Mouse (Mus musculus) forebrain, embryonic 13.5 days (tissue): ENCODE results near the gene Trim17. TPM values are rescaled to one million over a fixed set of nuclear protein-coding genes. Genes with fewer than 3 reads are reported as not detected.

Source experiments
- ATAC-seq: fragments of 200-750 bp; cut with Nextera tagmentation; 2 replicates; pipeline ENCODE4 v1.8.0; 2017
- H3K27ac ChIP-seq: fragments of 300-500 bp; sonication (generic); 2 replicates; pipeline ENCODE4 v1.5.1; 2015; ENCODE audit warnings: inconsistent platforms, mild to moderate bottlenecking, moderate library complexity
- H3K27me3 ChIP-seq: fragments of 300-500 bp; sonication (generic); 2 replicates; pipeline ENCODE4 v1.6.1; 2015; ENCODE audit warnings: mild to moderate bottlenecking, inconsistent platforms
- H3K36me3 ChIP-seq: fragments of 300-500 bp; sonication (generic); 2 replicates; pipeline ENCODE4 v1.6.1; 2015; ENCODE audit warnings: mild to moderate bottlenecking, inconsistent platforms; ENCODE audit not compliant: poor library complexity, severe bottlenecking
- H3K4me1 ChIP-seq: fragments of 300-500 bp; sonication (generic); 2 replicates; pipeline ENCODE4 v1.6.1; 2015; ENCODE audit warnings: inconsistent platforms
- H3K4me2 ChIP-seq: fragments of 300-500 bp; sonication (generic); 2 replicates; pipeline ENCODE4 v1.6.1; 2015; ENCODE audit warnings: inconsistent platforms, mild to moderate bottlenecking, moderate library complexity
- H3K4me3 ChIP-seq: fragments of 300-500 bp; sonication (generic); 2 replicates; pipeline ENCODE4 v1.5.1; 2015; ENCODE audit warnings: mild to moderate bottlenecking, inconsistent platforms
- H3K9ac ChIP-seq: fragments of 300-500 bp; sonication (generic); 2 replicates; pipeline ENCODE4 v1.6.1; 2015; ENCODE audit warnings: mild to moderate bottlenecking, inconsistent platforms
- H3K9me3 ChIP-seq: fragments of 300-500 bp; sonication (generic); replicated peaks from 2 replicates; pipeline ENCODE4 v1.6.1; 2016; ENCODE audit warnings: inconsistent platforms
- WGBS: fragments of 180-500 bp; shearing (Covaris S2); methylation state at CpG from one replicate; pipeline ENCODE4 v1.1.7; 2015; 5-methylcytosine and 5-hydroxymethylcytosine counted together
- polyA plus RNA-seq: library from polyadenylated mRNA; unstranded; fragments of >200 nt; fragmentation: Nextera tagmentation; extraction: Ambion mirVana; gene quantifications from 2 replicates; pipeline ENCODE4 v1.2.1, GENCODE M21; 2015

Gene Trim17
- polyA plus RNA-seq, 1 experiment from 2014 or later: 0.96 TPM

DNA sequence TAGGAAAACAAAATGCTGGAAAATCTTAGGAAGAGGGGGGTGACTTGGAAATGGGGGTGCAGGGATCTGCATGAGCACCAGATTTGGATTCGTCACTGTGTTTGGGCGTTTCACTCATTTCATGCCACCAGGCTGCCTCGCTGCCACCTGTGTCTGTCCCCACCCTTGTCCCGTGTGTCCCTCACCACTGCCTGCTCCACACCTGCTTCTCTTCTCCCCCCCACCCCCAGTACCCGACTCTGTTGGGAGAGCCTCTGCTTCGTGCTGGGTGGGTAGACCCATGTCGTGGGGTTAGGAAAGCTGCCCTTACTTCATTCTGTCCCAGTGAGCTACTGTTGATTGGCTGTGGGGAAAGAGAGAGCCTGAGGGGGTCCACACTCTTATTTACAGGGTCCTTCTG, 30.2 kb downstream of the Trim17 start:
- H3K9ac ChIP-seq: no peak overlapping the region; the same call in 1 of the 2 replicates
- 91% methylated on average over 7 of the region's 7 CpGs for WGBS
- no peak for ATAC-seq
- no peaks in the 10 kb centered on the region for H3K27me3 ChIP-seq
- no peaks in the 10 kb centered on the region for H3K9me3 ChIP-seq
- no peak overlapping the region for H3K4me3 ChIP-seq
- peaks cover 76% of the 10 kb centered on the region for H3K36me3 ChIP-seq
- no peak overlapping the region for H3K4me2 ChIP-seq
- H3K4me1 ChIP-seq: peaks cover 20% of the 10 kb centered on the region
- H3K27ac ChIP-seq: no peak overlapping the region

DNA sequence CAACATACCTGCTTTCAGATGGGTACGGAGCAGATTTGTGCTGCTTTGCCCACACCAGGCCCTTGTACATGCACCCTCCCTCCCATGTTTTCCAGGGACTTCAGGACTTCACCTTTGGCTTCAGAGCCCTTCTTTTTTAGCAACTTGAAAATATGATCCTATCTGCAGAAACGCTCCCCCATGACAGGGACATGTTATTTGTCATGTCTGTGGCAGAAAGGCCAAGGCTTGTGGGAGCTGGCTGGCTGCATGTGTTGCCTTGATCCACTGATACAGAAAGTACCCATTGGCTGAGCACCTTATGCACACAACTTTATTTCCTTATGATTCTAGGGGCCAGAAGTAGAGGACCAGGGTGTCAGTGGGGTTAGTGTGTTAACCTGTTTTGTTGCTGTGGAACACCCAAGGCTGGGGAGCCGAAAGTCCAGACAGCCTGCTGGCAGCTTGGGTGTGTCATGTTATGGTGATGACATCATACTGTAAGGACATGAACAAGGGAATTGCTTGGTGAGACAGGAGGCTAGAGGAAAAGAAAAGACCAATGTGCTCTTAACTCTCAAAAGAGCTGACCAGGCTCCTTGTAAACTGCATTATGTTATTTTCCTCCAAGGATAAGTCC, 30.9 kb downstream of the Trim17 start:
- Histone ChIP-seq H3K9me3 (no peaks in the 10 kb centered on the region), H3K36me3 (peaks cover 83% of the 10 kb centered on the region), H3K4me3 (no peak overlapping the region), H3K4me2 (no peak overlapping the region), H3K27me3 (no peaks in the 10 kb centered on the region), H3K27ac (no peak overlapping the region), H3K9ac (no peak overlapping the region), H3K4me1 (peaks cover 13% of the 10 kb centered on the region)
- ATAC-seq: no peak
- WGBS: 94% methylated on average over 3 of the region's 3 CpGs

DNA sequence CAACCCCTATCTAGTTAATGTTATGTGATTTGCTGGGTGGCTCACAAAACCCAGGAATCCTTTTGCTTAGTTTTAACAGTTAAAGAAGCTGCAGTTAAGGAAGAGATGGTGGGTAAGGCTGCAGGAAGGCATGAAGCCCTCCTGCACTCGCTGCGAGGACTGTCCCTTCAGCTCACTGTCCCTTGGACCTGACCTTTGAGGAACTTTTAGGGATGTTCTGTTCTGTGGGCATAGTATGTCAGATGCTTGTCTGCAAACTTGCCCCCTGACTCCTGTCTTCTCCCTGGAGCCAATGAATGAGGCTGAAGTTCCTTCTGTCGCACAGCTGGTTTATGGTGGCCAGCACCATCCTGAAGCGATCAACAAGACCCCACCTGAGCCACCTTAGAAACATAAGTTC, 34.7 kb downstream of the Trim17 start:
- peaks cover 73% of the 10 kb centered on the region for H3K36me3 ChIP-seq
- no peak overlapping the region for H3K4me3 ChIP-seq
- 95% methylated on average over 4 of the region's 4 CpGs for WGBS
- H3K4me2 ChIP-seq: no peak overlapping the region
- no peak overlapping the region for H3K27ac ChIP-seq
- no peak overlapping the region for H3K9ac ChIP-seq
- no peaks in the 10 kb centered on the region; the same call in 1 of the 2 replicates for H3K4me1 ChIP-seq
- ATAC-seq: no peak
- no peaks in the 10 kb centered on the region for H3K9me3 ChIP-seq
- H3K27me3 ChIP-seq: peaks cover 11% of the 10 kb centered on the region

DNA sequence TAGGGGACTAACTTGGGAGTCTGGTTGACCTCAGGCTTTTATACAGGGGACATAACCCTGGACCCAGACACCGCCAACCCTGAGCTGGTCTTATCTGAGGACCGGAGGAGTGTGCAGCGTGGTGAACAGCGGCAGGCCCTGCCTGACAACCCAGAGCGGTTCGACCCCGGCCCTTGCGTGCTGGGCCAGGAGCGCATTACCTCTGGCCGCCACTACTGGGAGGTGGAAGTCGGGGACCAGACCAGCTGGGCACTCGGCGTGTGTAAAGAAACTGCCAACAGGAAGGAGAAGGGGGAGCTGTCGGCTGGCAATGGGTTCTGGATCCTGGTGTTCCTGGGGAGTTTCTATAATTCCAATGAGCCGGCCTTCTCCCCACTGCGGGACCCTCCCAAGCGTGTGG, 35.7 kb downstream of the Trim17 start:
- WGBS: 89% methylated on average over 17 of the region's 17 CpGs
- peaks cover 63% of the 10 kb centered on the region for H3K36me3 ChIP-seq
- no peak for ATAC-seq
- H3K27me3 ChIP-seq: peaks cover 17% of the 10 kb centered on the region
- no peak overlapping the region for H3K4me2 ChIP-seq
- no peaks in the 10 kb centered on the region for H3K9me3 ChIP-seq
- no peaks in the 10 kb centered on the region; the same call in 1 of the 2 replicates for H3K4me1 ChIP-seq
- H3K27ac ChIP-seq: no peak overlapping the region
- no peak overlapping the region for H3K9ac ChIP-seq
- no peak overlapping the region for H3K4me3 ChIP-seq

DNA sequence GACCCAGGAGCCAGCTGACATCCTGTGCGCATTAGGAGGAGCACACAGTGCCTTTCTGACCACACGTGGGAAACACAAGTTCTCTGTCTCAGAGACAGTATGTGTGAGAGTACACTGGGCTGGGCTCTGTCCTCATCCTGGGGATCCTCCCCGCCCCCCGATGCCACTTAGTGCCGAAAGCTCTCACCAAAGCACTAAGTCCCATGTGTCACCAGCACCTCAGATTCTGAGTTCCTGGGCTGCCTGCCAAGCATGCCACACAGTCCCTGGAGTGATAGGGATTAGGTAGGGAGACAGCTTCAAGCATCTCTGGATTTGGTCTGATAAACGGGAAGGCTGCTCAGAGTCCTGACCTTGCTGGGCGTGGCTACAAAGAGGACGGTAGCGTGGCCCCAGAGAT, 36.3 kb downstream of the Trim17 start:
- peaks cover 57% of the 10 kb centered on the region for H3K36me3 ChIP-seq
- no peak for ATAC-seq
- H3K27me3 ChIP-seq: peaks cover 24% of the 10 kb centered on the region
- no peak overlapping the region for H3K4me2 ChIP-seq
- no peaks in the 10 kb centered on the region for H3K9me3 ChIP-seq
- H3K9ac ChIP-seq: no peak overlapping the region
- 83% methylated on average over 9 of the region's 9 CpGs for WGBS
- H3K27ac ChIP-seq: no peak overlapping the region
- H3K4me1 ChIP-seq: no peaks in the 10 kb centered on the region; the same call in 1 of the 2 replicates
- H3K4me3 ChIP-seq: no peak overlapping the region

DNA sequence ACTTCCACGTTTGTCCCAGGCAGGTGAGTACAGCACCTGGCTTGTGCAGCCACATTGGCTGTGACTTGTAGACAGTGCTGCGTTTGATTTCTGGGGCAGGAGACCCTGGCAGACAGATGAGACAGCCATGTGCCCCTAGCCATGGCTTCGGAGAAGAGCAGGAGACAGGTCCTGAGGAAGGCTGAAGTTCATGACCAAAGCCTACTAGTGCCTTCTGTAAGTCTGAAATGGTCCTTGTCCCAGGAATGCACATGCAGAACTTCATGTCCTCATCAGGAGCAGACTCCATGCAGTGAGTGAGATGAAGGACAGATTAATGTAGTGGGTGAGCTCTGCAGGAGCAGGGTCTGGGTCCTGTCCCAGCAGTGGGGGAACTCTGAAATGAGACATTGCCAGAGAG, 37.4 kb downstream of the Trim17 start:
- 81% methylated on average over 3 of the region's 3 CpGs for WGBS
- no peaks in the 10 kb centered on the region for H3K9me3 ChIP-seq
- no peak for ATAC-seq
- H3K4me2 ChIP-seq: no peak overlapping the region
- peaks cover 46% of the 10 kb centered on the region for H3K36me3 ChIP-seq
- H3K27me3 ChIP-seq: peaks cover 27% of the 10 kb centered on the region
- no peaks in the 10 kb centered on the region; the same call in 1 of the 2 replicates for H3K4me1 ChIP-seq
- H3K4me3 ChIP-seq: no peak overlapping the region
- no peak overlapping the region for H3K27ac ChIP-seq
- H3K9ac ChIP-seq: no peak overlapping the region

DNA sequence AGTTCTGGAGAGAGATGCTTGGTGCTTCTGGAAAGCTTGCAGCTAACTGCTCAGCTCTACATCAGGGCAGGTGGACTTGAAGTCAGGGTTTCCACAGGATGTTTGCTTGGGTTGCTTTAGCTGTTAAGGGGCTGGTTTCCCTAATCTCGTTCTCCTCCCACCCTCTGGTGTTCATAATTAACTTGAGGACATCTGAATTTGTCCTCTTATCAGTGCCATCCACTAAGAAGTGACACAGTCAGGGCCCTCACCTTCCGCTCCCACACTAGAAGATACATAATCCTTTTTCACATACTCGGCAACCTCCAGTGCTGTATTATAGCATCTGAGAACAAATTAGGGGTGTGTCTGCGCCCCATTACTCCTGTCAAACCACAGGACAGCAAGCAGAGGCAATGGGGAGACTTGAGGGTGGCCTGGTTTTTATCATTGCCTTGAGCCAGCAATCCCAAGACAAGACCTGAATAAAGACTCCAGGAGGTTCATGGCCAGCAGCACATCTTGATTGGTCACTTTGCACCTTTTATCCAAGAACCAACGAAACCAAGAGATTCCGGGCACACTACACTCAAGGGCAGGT, 38.7 kb downstream of the Trim17 start:
- Histone ChIP-seq H3K36me3 (peaks cover 33% of the 10 kb centered on the region), H3K4me1 (no peaks in the 10 kb centered on the region; the same call in 1 of the 2 replicates), H3K9me3 (no peaks in the 10 kb centered on the region), H3K27ac (no peak overlapping the region), H3K27me3 (peaks cover 27% of the 10 kb centered on the region), H3K4me2 (no peak overlapping the region), H3K4me3 (no peak overlapping the region), H3K9ac (no peak overlapping the region)
- 82% methylated on average over 6 of the region's 6 CpGs for WGBS
- no peak for ATAC-seq

DNA sequence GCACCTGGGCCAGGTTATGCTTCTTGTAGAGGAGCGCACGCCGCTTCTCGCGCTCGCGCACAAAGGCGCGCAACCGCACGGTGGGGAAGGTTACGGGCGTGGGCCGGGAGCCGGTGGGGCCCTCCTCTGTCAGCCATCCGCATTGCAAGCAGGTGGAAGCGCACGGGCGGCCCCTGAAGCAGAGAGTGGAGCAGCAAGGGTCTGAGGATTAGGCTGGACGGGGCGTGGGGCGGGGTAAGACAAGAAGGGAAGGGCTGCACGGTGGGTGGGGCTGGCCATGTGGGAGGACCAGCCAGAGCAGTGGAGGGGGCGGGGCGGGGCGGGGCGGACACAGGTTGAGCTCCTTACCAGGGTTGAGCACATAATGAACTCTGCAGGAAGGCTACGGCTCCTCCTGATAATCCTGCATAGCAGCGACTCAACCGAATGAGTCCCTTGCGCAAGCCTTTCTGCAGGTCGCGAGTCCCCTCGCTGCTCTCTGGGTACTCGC, 39.9 kb downstream of the Trim17 start:
- H3K4me2 ChIP-seq: peak overlapping the region; percentile 65
- WGBS: under 1% methylated on average over 34 of the region's 35 CpGs
- H3K27me3 ChIP-seq: peaks cover 27% of the 10 kb centered on the region
- peaks cover 21% of the 10 kb centered on the region for H3K36me3 ChIP-seq
- H3K4me1 ChIP-seq: no peaks in the 10 kb centered on the region; the same call in 1 of the 2 replicates
- peak; percentile 69 for ATAC-seq
- H3K9ac ChIP-seq: peak overlapping the region; percentile 64
- H3K9me3 ChIP-seq: no peaks in the 10 kb centered on the region
- H3K4me3 ChIP-seq: peak overlapping the region; percentile 42
- H3K27ac ChIP-seq: no peak overlapping the region

DNA sequence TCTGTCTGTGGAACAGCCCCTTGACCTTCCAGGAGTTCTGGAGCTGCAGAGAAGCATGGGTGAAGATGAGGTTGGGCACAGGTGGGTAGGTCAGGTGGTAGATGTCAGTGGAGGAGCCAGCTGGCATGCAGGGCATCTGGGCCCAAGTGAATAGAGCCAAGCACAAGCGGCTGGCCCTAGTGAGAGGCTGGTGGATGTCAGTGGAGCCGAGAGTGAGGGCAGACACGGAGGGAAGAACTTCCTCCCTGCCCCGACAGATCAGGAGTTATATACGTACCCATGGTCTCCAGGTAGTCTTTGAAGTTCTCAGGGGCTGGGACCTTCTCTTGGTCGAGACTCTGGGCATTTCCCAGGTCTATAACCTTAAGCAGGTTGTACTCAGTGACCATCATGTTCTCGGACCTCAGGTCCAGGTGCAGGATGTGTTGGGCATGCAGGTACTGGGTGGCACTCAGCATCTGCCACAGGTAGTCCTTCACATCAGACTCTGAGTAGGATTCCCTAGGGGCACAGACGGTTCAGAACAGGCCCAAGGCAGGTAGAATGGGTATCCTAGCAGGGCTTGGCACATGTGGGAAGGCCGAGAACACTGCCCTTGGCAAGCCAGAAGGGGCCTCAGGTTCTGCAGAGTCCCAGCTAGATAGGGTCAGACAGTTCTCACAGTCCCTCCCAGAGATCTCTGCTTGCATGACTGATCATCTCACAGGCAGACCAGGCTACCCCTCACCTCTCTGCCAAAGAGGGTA, 40.7 kb downstream of the Trim17 start:
- Histone ChIP-seq H3K9ac (no peak overlapping the region), H3K4me1 (no peaks in the 10 kb centered on the region; the same call in 1 of the 2 replicates), H3K27me3 (peaks cover 27% of the 10 kb centered on the region), H3K4me3 (no peak overlapping the region), H3K36me3 (peaks cover 13% of the 10 kb centered on the region), H3K27ac (no peak overlapping the region), H3K4me2 (peak overlapping the region; percentile 65), H3K9me3 (no peaks in the 10 kb centered on the region)
- no peak for ATAC-seq
- 78% methylated on average over 9 of the region's 9 CpGs for WGBS

DNA sequence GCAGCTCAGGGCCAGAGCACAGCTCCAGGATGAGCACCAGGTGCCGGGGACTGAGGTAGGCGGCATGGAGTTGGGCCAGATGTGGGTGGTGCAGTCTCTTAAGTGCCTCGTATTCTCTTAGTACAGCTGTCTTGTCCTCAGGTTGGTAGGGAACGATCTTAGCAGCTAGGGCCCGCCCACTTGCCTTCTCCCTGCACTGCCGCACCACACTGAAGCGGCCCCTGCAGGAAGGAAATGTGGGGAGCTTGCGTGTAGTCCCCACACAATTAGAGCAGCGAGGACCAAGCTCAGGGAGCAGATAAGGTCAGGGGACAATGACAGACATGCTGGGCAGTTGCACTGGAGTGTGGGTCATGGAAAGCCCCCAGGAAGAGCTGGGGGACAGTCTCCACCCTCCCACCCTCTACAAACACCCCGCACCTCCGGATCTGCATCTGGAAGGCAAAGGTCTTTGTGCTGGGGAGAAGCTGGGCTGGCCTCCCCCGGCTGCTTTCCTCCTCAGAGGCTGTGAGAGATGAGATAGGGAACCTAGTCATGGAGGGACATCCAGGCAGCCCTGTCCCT, 41.4 kb downstream of the Trim17 start:
- H3K4me2 ChIP-seq: no peak overlapping the region
- no peak overlapping the region for H3K27ac ChIP-seq

DNA sequence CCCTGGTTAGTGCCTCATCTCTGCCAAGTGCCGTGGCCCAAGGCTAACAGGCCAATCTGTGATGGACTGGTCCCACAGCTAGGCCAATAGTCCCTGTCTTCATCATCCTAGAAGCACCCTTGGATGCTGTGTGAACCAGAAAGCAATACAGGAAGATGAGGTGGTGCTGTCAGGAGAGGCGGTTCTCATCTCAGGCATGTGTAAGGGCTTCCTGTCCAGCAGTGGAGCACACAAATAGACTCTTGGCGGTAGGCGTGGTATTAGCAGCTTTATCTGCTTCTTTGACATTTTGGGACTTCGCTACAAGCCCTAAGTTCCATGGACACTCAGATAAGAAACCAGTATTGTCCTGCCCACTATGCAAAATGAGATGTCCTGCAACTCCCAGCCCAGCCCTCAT, 43.1 kb downstream of the Trim17 start:
- ATAC-seq: no peak
- 82% methylated on average over 5 of the region's 5 CpGs for WGBS
- H3K4me1 ChIP-seq: no peaks in the 10 kb centered on the region; the same call in 1 of the 2 replicates
- H3K27ac ChIP-seq: no peak overlapping the region
- H3K4me3 ChIP-seq: no peak overlapping the region
- H3K27me3 ChIP-seq: peaks cover 27% of the 10 kb centered on the region
- no peak overlapping the region for H3K4me2 ChIP-seq
- no peak overlapping the region for H3K9ac ChIP-seq
- no peaks in the 10 kb centered on the region for H3K36me3 ChIP-seq
- no peaks in the 10 kb centered on the region for H3K9me3 ChIP-seq

More for the DNA sequence above, 41.4 kb downstream of the Trim17 start:
- Histone ChIP-seq H3K9me3 (no peaks in the 10 kb centered on the region), H3K4me1 (no peaks in the 10 kb centered on the region; the same call in 1 of the 2 replicates), H3K27me3 (peaks cover 27% of the 10 kb centered on the region), H3K4me3 (no peak overlapping the region), H3K36me3 (peaks cover 6% of the 10 kb centered on the region), H3K9ac (no peak overlapping the region)
- 59% methylated on average over 12 of the region's 12 CpGs for WGBS
- no peak for ATAC-seq

DNA sequence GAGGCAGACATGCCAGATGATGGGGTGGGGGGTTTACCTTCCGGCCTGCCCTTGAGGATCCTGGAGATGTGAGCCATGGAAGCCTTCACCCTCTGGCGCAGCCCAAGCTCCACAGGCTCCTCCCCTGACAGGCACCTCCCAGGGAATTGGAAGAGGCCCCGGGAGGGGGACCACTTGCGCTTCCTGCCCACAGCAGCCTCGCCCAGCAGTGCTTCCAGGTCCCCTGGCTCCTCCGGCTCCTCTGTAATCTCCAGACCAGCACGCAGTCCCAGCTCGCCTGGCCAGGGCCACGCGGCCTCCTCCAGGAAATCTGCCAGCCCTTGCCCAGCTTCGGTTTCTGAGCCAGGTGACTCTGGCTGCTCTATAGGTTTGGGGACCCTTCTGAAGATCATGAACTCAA, 44.7 kb downstream of the Trim17 start:
- no peak overlapping the region for H3K4me2 ChIP-seq
- H3K27me3 ChIP-seq: peaks cover 17% of the 10 kb centered on the region
- no peak overlapping the region for H3K27ac ChIP-seq
- H3K4me1 ChIP-seq: no peaks in the 10 kb centered on the region; the same call in 1 of the 2 replicates
- no peaks in the 10 kb centered on the region for H3K36me3 ChIP-seq
- ATAC-seq: no peak
- 65% methylated on average over 11 of the region's 11 CpGs for WGBS
- no peak overlapping the region for H3K4me3 ChIP-seq
- H3K9ac ChIP-seq: no peak overlapping the region
- H3K9me3 ChIP-seq: no peaks in the 10 kb centered on the region
